Mouse (Mus musculus) adrenal gland, adult 8-10 months (tissue): ENCODE measurements around the gene Hhipl1. TPM values are rescaled to one million over a fixed set of nuclear protein-coding genes. Genes with fewer than 3 reads are reported as not detected.

ENCODE experiments used
- DNase-seq: peaks from one replicate; pipeline ENCODE4 v3.0.0; 2022
- total RNA-seq, 4 experiments: library from RNA; stranded (reverse); gene quantifications; 2 replicates each; pipeline ENCODE4 v1.2.4; 2022

The Hhipl1 gene
- total RNA-seq, 4 experiments from 2014 or later = 0.81 to 1.9 (median 1.5) TPM

GRCm38 (mm10) chr12:108313244-108313772 lies 7.2 kb downstream of the Hhipl1 start:
- no peak for DNase-seq

- no peak for DNase-seq
Observed at GRCm38 (mm10) chr12:108315818-108316217, 9.7 kb downstream of the Hhipl1 start.

GRCm38 (mm10) chr12:108316655-108317054 lies 10.6 kb downstream of the Hhipl1 start:
- DNase-seq = no peak

GRCm38 (mm10) chr12:108317201-108317738 lies 11.2 kb downstream of the Hhipl1 start:
- DNase-seq = no peak

GRCm38 (mm10) chr12:108317826-108318430 lies 11.9 kb downstream of the Hhipl1 start:
- DNase-seq = no peak

- no peak for DNase-seq
Observed at GRCm38 (mm10) chr12:108318499-108318898, 12.4 kb downstream of the Hhipl1 start.

- no peak for DNase-seq
Observed at GRCm38 (mm10) chr12:108320096-108320495, 14.0 kb downstream of the Hhipl1 start.

GRCm38 (mm10) chr12:108326401-108326800 lies 20.3 kb downstream of the Hhipl1 start:
- no peak for DNase-seq

- no peak for DNase-seq
Observed at GRCm38 (mm10) chr12:108327889-108328491, 21.9 kb downstream of the Hhipl1 start.

- peak; percentile 80 for DNase-seq
Observed at GRCm38 (mm10) chr12:108333056-108333455, 27.0 kb downstream of the Hhipl1 start.

- no peak for DNase-seq
Observed at GRCm38 (mm10) chr12:108333481-108333882, 27.4 kb downstream of the Hhipl1 start.

- DNase-seq = peak; percentile 100
Observed at GRCm38 (mm10) chr12:108333895-108334445, 27.9 kb downstream of the Hhipl1 start, which contains the start of gene Cyp46a1. TSS of gene Cyp46a1 (plus strand) at chr12:108334381.

- DNase-seq = no peak
Observed at GRCm38 (mm10) chr12:108334529-108334928, 28.5 kb downstream of the Hhipl1 start.

GRCm38 (mm10) chr12:108338572-108339190 lies 32.6 kb downstream of the Hhipl1 start:
- DNase-seq = no peak

GRCm38 (mm10) chr12:108348151-108348550 lies 42.1 kb downstream of the Hhipl1 start:
- no peak for DNase-seq

- DNase-seq = no peak
Observed at GRCm38 (mm10) chr12:108349026-108349425, 43.0 kb downstream of the Hhipl1 start.

GRCm38 (mm10) chr12:108350931-108351330 lies 44.9 kb downstream of the Hhipl1 start:
- DNase-seq = no peak

GRCm38 (mm10) chr12:108352371-108353136 lies 46.5 kb downstream of the Hhipl1 start:
- no peak for DNase-seq

- no peak for DNase-seq
Observed at GRCm38 (mm10) chr12:108354284-108354683, 48.2 kb downstream of the Hhipl1 start.

GRCm38 (mm10) chr12:108355271-108355670 lies 49.2 kb downstream of the Hhipl1 start:
- DNase-seq = no peak

GRCm38 (mm10) chr12:108355986-108356385 lies 49.9 kb downstream of the Hhipl1 start:
- DNase-seq = no peak

- peak; percentile 62 for DNase-seq
Observed at GRCm38 (mm10) chr12:108363796-108364195, 57.7 kb downstream of the Hhipl1 start.
